Mouse (Mus musculus) lung, postnatal 4 days (tissue): ENCODE results near the gene Cobll1.
"Not testable (repeated sequence)": the region's sequence is repeated elsewhere in the genome, so short reads cannot be mapped to it uniquely, and the experiment has no call there.

ENCODE experiments used
- DNase-seq, 2 experiments: peaks; one replicate each; pipeline ENCODE4 v3.0.0; 2021

Cobll1 gene

DNA sequence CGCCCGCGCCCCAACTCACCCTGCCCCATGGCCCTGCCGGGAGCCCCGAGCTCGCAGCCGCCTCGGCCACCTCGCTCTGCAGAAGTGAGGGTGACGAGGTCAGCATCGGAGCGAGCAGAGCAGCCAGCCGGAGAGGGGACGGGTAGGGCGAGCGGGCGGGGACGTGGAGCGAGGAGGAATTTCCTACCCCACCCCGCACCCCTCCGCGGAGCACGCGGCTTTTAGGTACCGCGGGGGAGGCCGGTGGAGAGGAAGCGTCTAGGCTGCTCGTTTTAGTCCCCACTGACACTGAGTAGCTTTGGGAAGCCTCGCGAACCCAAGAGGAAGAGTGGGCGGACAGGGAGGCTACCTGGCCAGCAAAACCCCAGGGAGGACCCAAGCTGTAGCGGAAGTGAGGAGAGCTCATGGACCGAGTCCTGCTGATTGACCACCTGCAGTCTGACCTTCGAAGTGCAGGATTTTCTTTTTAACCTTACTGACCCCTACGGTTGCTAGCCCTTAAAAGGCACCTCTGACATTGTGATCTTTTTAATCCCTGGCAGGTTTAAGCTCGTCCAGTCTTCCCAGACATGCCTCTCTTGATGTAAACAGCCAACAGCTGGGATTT lies at the start of gene Cobll1:
Gene Cobll1 (minus strand): TSS at position 440 of the 607 bp plus-strand sequence.
- no peak for DNase-seq

DNA sequence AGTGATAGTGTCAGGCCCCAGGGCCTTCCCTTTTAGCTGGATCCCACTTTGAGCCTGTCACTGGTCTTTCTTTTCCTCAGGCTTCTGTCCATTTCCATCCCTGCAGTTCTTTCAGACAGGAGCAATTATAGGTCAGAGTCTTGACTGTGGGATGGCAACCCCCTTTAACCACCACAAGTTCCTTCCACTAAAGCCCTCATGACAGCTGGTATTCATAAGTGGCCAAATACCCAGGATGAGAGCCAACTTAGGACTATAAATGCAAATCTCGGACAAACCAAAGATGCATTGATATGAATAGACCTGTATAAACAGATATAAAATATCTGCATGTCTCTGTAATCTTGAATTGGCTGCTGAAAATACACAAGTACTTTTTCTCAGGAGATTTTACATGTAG lies 49.5 kb upstream of the Cobll1 start:
- DNase-seq = no peak

DNA sequence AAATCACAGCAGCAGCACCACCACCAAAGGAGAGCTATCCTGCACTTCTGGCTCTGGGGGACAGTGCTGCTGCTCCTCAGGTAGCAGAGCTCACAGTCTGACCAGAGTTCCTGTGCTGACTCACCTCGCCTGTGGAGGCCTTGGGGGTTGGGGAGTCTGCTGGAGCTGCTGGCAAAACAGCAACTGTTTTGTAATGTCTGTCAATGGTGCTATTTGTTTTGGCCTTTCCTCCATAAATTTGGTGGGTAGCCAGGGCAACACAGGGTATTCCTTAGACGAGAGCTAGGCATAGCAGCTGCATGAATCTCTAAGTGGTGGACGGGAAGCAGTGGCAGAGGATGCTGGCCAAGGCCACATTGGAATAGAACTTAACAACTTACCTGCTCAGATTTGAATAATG lies 46.2 kb upstream of the Cobll1 start:
- peak in 1 of 2 experiments; percentile 6 for DNase-seq

DNA sequence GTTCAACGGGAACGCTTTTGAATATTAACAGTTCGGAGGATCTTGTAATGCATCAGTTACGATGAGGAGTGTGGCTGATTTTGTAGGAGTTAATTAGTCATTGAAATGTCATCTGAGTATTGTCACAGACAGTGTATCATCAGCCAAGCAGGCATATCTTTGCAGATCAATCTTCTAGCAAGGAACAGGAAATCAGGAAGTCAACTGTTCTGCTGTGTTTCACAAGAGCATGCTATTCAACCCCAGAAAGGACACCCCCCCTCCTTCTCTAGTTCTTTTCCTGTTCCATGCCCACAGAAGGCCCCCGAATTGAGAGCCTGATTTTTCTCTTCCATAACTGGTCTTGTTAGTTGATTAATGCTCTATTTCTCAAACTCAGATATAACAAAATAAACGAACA lies 43.8 kb upstream of the Cobll1 start:
- no peak for DNase-seq

DNA sequence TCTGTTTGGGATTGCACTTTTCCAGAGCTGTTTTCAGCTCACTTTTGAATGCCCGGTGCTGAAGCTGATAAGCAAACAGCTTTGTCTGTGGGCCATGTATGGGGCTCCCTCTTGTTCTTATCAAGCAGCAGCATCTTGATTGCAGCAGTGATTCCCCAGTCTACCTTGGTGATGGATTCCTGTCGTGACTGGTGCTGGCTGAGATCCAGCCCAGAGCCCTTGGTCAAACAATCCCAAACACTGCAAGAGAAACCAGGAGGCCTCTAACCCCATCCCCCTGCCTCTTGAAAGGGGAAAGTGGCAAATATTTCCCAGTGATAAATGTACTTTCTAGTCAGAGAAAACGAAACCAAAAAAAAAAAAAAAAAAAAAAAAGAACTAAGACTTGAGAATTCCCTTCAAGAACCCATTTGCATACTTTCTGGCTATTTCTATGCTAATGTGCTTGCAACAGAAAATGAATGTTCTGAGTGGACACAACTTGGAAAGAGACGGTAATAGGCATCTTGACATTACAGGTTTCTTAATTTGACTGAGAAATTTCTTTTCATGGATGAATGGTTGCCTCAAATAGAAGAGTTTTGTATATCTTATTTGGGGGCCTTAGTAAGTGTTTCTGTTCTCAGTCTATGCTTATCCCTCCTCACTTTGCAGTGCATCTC lies 40.0 kb upstream of the Cobll1 start:
- peak; percentile 9 to 31 for DNase-seq

DNA sequence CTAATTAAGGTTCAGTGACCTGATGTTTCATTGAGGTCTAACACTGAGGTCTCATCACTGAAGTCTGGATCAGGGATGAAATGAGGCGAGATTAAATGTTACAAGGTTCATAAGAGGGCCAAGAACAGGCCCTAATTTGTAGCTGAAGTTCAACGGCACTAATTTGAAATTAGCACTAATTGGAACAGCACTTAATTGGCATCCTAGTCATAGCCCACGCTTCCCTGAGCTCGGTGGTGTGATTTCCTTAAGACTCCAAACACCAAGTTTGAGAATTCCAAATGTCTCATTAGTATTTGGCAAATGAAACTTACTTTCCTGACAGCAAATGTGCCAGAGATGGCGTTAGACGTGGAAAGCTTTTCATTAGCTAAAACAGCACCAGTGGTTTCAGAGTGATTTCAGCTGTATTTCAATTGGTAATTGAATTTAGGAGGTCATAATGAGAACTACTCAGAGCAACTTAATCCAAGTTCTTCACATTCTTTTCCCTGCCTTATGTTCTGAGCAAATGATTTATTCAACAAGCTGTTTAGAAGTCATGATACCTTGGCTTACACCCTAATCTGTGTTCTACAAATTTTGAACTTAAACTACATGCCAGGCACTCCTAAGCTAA lies 36.3 kb upstream of the Cobll1 start:
- no peak for DNase-seq

DNA sequence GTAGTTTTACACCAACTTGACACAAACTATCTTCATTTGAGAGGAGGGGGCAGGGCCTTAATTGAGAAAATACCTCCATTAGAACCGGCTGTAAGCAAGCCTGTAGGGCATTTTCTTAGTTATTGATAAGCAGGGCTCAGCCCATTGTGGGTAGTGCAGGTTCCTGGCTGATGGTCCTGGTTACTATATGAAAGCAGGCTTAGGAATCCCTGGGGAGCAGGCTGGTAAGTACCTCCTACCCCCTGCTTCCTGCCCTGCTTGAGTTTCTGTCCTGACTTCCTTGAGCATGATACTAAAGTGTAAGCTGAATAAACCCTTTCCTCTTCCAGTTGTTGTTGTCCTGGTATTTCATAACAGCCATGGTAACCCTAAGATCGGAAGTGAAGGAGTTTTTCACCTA lies 34.7 kb upstream of the Cobll1 start:
- no peak for DNase-seq

DNA sequence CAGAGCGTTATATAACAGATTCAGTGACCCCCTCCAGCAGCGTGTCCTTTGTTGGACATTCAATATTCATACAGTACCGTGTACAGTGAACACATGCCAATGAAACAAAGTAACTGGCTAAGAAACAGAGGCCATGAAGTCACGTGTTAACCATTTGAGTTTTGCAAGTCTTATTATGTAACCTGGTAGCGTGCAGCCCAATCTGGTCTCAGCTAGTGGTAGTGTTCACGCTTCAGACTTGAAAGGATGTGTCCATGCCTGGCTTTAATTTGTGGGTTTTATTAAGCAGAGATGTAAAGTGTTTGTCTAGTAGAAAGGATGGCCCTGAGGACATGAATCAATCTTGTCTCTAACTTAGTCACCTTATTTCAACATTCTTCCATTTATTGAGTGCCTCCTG lies 29.5 kb upstream of the Cobll1 start:
- DNase-seq = no peak

DNA sequence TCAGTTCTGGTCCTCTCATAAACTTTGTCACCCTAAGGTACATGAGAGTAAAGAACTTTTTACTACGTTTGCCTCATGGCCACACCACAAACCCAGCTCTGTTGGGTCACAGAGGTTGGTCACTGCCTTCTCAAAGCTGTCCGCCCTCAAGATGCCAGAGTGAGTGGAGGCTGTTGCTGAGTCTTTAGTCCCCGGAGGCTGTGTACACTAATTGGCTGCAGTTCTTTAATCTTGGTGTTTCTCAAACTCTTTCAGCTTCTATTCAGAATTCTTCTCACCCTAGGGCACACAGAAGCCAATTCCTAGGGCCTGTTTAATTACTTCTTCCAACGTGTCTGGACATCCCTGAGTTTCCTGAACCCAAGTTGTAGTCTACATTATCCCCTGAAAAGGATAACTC lies 28.6 kb upstream of the Cobll1 start:
- DNase-seq = no peak

DNA sequence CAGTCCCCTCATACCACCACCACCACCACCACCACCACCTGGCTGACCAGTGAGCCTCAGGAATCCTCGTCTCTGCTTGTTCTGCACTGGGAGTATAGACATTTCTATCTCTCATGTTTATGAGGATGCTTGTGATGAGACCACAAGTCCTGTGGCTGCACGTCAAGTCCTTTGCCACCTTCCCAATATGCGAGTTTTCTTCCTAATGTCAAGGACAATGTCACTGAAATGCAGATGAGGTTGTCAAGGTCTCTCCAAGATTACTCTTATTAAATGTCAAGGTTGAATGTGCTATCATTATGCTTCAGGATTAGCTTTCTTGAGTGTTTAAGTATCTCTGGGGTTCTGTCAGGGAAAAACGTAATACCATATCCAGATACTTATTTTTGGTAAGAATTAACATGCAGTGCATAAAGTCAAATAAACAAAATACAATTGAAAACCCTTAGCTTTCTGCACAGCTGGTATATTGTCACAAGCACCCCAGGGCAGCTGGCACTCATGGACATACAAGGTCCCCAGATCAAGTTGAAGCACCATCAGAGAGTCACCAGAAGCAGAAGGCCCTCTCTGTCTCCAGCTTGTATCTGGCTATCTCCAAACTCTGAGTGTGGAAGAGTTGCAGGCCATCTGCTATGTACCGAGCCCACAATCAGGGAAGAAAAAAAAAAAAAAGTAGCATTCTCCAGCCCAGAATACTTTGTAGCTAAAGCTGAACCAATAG lies 27.5 kb upstream of the Cobll1 start:
- peak in 1 of 2 experiments; percentile 37 for DNase-seq

DNA sequence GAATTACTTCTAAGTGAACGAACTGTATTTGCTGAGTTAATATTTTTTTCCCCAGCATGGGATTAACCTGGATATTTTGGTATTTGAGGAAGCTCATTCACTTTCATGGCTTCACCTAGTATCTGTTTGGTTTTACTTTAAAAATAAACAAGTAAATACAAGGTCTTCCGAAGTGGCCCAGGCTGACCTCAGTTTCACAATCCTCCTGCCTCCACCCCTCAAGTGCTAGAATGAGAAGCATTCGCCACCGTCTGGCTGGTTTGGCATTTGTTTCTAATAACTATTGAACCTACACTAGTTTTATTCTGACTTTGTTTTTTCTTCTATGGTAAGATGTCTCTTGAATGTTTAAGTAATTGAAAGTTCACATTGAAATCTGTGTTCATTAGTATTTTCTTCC lies 23.0 kb upstream of the Cobll1 start:
- DNase-seq = no peak

DNA sequence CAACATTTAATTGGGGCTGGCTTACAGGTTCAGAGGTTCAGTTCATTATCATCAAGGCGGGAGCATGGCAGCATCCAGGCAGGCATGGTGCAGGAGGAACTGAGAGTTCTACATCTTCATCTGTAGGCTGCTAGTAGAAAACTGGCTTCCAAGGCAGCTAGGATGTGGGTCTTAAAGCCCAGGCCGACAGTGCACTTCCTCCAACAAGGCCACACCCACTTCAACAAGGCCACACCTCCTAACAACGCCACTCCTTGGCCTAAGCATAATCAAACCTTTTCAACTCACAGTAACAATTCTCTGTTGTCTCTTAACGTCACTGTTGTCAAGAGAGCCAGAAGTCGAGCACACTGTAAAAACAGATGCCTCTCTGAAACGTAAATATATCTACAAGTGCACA lies 21.6 kb upstream of the Cobll1 start:
- not testable (repeated sequence) for DNase-seq

DNA sequence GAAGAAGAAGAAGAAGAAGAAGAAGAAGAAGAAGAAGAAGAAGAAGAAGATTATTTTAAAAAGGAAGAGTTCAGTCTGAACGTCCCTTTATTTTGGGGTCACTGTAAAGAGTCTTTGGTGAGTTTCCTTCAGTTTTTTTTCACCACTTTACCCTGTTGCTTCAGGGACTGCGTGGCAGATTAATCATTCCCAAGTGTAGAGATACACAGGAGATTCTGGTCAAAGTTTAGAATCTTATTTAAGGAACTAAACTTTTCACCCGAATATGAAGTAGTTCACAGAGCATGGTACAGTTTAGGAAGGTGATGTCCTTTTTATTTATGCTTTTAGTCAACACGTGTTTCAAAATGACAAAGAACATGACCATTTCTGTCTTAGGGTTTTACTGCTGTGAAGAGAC lies 21.2 kb upstream of the Cobll1 start:
- DNase-seq = no peak

DNA sequence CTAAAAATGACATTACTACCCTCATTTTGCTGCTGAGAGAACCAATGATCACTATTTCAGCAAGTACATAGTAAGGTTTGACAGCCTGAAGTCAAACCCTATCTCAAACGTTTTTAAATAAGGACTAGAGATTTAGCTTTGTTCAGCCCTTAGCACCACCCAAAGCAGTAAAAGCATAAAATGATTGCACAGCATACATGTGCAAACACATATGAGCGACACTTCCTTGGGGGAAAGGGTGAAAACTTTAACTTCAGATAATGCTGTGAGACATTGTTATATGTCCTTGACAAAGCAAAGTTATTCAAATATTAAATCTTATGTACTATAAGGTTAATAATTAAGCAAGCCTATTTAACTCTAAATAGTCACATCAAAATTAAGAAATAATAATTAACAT lies 18.2 kb upstream of the Cobll1 start:
- DNase-seq = no peak

DNA sequence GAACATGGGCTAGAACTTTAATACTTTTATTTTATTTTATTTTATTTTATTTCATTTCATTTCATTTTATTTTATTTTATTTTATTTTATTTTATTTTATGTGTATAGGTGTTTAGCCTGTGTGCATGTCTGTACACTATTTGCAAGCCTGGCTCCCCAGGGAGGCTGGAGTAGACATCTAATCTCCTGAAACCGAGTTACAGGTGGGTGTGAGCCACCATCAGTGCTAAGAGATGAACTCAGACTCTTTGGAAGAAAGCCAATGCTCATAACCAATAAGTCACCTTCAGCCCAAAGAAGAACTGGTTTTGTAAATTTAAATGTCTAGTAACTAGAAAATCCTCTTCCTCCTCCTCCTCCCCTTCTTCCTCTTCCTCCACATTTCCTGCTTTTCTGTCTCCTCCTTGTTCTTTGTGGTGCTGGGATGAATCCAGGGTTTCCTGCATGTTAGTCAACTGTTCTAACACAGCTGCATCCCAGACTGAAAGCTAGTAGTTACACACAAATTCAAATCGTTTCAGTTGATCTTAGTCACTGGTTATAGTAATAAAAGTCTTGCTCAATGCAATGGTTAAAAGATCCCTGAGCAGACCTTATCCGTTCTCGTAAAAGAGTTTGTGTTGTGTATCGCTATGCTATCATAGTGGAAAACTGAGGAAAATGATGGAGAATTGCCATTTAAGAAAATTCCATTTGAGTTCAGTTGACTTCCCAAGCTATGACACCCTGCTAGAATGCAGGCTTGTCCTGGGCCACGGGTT lies 17.5 kb upstream of the Cobll1 start:
- no peak for DNase-seq

DNA sequence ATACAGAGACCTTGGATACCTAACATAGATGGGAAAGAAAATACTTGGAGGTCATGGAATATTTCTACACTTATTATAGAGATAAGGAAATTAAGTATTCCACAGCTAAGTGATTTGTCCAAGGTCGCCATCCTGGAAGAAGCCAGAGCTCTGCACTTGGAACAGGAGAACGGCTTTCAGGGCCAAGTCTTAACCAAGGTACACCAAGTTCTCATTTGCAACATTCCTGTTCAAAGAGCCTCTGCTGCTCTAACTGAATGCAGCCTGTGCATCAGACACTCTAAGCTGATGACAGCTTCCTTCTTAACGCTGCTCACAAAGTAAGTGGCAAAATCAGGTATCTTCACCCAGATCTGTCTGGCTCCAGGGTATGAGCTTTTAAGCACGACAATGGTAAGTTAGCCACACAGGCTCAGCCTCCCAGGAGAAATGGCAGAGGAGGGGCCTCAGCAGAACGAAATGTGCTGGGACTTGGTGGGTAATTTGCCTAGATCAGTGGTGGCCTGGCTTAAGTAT lies 11.4 kb upstream of the Cobll1 start:
- DNase-seq = no peak

DNA sequence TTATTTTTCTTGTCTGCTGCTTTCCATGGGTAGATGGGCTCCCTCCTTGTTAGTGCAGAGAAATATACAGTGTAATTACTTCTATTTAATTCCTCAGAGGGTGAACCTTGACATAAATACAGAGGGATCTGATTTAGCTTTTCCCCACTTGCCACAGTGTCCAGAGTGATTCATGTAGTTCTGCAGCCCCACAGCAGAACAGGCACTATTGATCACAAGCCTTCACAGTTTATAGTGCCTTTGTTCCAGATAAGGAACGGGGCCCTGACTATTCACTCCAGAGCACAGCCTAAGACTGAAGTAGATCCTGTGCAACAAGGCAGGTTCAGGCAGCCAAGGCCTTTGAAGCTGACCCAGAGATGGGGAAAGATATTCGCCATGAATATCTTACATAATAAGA lies 10.4 kb upstream of the Cobll1 start:
- no peak for DNase-seq

DNA sequence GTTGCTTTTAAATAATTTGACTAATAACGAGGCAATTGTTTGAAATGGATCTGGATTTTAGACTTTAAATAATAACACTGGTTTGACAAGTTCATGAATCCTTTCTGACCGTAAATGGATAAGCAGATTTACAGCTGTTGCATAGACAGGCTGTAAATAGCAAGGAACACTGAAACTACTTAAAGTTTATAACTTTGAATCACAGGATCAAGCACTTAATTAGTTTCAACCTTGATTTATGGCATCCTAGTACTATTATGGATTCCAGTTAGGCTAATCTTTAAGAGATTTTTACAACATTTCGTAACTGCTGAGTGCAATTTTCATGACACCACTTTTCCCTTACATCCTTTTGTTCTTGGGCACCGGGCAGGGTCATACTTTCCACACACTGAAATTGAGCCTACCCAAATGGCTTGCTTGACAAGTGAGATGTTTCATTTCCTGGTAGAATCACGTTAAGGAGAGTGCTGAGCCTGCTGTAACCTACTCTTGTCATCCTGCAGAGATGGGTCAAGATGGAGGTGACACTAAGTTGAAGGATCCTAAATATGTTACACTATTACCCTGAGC lies 1.1 kb upstream of the Cobll1 start:
- no peak for DNase-seq

DNA sequence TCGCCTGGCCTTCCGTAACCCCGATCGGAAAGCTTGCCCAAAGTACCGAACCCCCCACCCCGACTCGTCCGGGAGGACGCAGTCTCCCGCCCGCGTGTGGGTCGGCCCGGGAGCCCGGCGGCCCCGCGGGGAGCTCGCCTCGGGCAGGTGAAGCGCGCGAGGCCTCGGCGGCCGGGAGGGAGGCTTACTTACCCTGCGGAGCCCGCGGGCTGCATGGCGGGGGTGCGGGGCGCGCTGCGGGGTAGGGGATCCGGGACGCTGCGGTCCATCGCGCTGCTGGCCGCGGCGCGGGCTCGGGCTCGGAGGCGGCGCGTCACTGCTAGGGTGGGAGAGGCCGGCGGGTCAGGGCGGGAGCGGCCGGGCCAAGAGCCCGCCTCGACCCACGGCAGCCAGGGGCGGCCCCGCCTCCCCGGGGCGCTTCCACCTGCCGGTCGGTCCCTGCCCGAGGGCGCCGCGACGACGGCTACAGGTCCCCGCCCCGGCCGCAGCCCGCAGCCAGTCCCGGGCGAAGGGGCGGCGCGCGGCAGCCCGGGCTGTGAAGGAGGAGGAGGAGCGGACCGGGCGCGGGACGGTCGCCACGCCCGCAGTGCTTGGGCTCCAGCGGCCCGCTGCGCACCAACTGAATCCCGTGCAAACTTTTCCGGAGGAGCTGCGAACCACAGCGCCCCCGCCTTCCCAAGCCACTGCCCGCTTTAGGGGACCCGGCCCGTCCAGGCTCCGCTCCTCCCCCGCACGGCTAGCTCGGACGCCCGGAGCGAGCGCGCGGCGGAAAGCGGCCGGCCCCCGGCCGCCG lies 836 bp downstream of the Cobll1 start:
- peak; percentile 84 to 94 for DNase-seq

DNA sequence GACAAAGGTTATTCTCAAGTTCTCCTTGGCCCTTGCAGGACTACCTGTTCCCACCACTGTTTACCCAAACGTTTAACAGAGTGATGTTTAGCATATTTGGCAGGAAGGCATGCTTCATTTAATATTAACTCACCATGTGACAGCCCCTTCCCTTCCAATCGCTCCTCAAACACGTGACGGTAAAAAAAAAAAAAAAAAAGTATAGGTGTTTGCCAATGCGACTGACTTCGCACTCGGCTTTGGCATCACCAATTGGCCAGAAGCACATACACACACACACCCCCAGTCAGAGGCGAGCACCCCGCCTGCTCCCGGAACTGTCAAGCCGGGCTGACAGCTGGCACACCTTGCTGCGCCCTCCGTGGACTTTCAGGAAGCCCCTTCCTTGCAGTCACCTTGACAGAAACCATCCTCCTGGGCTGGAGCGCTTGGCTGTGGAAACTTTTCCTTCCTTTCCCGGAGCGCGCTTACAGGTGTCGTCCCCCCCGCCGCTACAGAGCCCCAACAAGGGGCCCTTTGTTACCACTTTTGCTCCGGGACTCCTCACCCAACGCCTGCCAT lies 1.5 kb downstream of the Cobll1 start:
- peak; percentile 47 to 63 for DNase-seq

DNA sequence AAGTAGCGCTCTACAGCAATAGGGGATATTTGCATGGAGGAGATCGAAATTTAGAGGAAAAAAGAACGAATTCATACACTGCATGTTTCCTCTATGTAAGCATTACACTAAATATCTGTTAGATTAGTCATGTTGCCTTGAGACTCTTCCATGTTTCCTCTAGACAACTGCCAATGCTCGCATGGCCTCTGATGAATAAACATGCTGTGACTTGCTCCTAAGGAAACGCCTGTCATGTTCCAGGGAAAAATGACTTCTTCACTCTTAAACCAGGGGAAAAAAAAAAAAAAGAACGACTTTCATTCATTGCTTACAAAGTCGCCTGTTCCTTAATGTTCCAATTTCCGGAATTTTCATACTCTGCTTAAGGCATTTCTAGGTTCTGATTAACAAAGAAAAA lies 2.1 kb downstream of the Cobll1 start:
- DNase-seq = no peak
